Mouse (Mus musculus) liver, embryonic 15.5 days (tissue): ENCODE data around the gene Bcl7a. TPM values are rescaled to one million over a fixed set of nuclear protein-coding genes. Genes with fewer than 3 reads are reported as not detected.

ENCODE experiments used
- ATAC-seq: fragments of 200-750 bp; cut with Nextera tagmentation; 2 replicates; pipeline ENCODE4 v1.8.0; 2017; ENCODE audit warnings: moderate number of reproducible peaks, mild to moderate bottlenecking, moderate library complexity; ENCODE audit not compliant: insufficient read depth
- H3K27ac ChIP-seq: fragments of 300-500 bp; sonication (generic); replicated peaks from 2 replicates; pipeline ENCODE4 v1.5.1; 2015; ENCODE audit warnings: mild to moderate bottlenecking, inconsistent platforms
- H3K27me3 ChIP-seq: fragments of 300-500 bp; sonication (generic); 2 replicates; pipeline ENCODE4 v1.6.1; 2015; ENCODE audit warnings: mild to moderate bottlenecking, inconsistent platforms
- H3K36me3 ChIP-seq: fragments of 300-500 bp; sonication (generic); replicated peaks from 2 replicates; pipeline ENCODE4 v1.6.1; 2015; ENCODE audit warnings: moderate library complexity, mild to moderate bottlenecking, inconsistent platforms
- H3K4me1 ChIP-seq: fragments of 300-500 bp; sonication (generic); replicated peaks from 2 replicates; pipeline ENCODE4 v1.6.1; 2015; ENCODE audit warnings: inconsistent platforms
- H3K4me2 ChIP-seq: fragments of 300-500 bp; sonication (generic); 2 replicates; pipeline ENCODE4 v1.6.1; 2015; ENCODE audit warnings: moderate library complexity, mild to moderate bottlenecking, inconsistent platforms
- H3K4me3 ChIP-seq: fragments of 300-500 bp; sonication (generic); replicated peaks from 2 replicates; pipeline ENCODE4 v1.5.1; 2015; ENCODE audit warnings: mild to moderate bottlenecking, inconsistent platforms
- H3K9ac ChIP-seq: fragments of 300-500 bp; sonication (generic); 2 replicates; pipeline ENCODE4 v1.6.1; 2015; ENCODE audit warnings: moderate library complexity, mild to moderate bottlenecking, inconsistent platforms
- H3K9me3 ChIP-seq: fragments of 300-500 bp; sonication (generic); replicated peaks from 2 replicates; pipeline ENCODE4 v1.6.1; 2016; ENCODE audit warnings: inconsistent platforms
- WGBS: fragments of 180-500 bp; shearing (Covaris S2); methylation state at CpG from one replicate; pipeline ENCODE4 v1.1.7; 2015; ENCODE audit warnings: mixed read lengths; ENCODE audit not compliant: insufficient replicate concordance; 5-methylcytosine and 5-hydroxymethylcytosine counted together
- polyA plus RNA-seq: library from polyadenylated mRNA; unstranded; fragments of >200 nt; fragmentation: Nextera tagmentation; extraction: Ambion mirVana; gene quantifications from 2 replicates; pipeline ENCODE4 v1.2.1, GENCODE M21; 2015

Bcl7a gene
- polyA plus RNA-seq, 1 experiment from 2014 or later = 5.6 TPM

DNA sequence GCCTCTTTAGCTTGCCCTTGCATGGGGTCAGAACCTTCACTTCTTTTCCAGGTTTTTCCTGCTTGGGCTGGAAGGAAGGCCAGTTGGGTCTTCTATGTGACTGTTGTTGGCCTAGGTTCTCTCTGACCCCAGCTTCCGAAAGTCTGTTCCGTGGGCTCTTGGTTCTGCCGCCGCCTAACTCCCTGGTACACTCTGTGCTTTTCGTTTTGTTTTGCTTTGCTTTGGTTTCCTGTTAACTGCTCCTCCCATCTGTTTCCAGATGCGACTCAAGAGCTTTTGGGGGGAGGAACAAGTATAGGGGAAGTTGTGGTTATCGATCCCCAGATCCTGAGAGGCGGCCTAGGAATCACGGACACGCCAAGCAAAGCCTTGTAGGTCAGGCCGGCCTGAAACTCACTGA is 54.2 kb downstream of the Bcl7a start:
- H3K9me3 ChIP-seq = no peaks in the 10 kb centered on the region
- H3K27ac ChIP-seq = peak overlapping the region; percentile 35; the same call in 1 of the 2 replicates
- no peak overlapping the region for H3K9ac ChIP-seq
- 22% methylated on average over 11 of the region's 11 CpGs for WGBS
- H3K4me2 ChIP-seq = peak overlapping the region; percentile 44
- H3K4me1 ChIP-seq = peaks cover 46% of the 10 kb centered on the region
- peak overlapping the region; percentile 32 for H3K4me3 ChIP-seq
- ATAC-seq = no peak
- H3K36me3 ChIP-seq = no peaks in the 10 kb centered on the region
- no peaks in the 10 kb centered on the region for H3K27me3 ChIP-seq

DNA sequence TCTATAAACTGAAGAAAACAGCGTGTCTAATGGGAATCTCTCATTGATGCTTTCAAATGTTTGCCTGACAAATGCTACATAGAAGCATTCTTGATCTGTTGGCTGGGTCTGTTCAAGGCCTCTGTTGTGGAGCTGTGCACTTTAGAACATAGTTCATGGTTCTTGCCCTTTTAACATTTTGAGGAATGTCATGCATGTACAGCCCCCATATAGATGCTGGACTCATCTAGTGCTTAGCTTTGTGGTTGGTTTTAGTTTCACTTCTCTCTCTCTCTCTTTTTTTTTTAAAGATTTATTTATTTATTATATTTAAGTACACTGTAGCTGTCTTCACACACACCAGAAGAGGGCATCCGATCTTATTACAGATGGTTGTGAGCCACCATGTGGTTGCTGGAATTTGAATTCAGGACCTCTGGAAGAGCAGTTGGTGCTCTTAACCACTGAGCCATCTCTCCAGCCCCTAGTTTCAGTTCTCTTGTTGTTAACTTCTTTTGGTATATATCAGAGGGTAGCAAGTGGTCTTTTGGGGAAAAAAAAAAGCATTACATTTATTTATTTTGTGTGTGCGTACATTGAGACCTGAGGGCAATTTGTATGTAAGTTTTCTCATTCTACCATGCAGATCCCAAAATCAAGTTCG is 55.3 kb downstream of the Bcl7a start:
- Histone ChIP-seq H3K4me1 (peaks cover 41% of the 10 kb centered on the region), H3K9me3 (no peaks in the 10 kb centered on the region), H3K4me3 (no peak overlapping the region), H3K9ac (no peak overlapping the region), H3K27me3 (no peaks in the 10 kb centered on the region), H3K27ac (no peak overlapping the region), H3K4me2 (no peak overlapping the region), H3K36me3 (no peaks in the 10 kb centered on the region)
- no peak for ATAC-seq
- 72% methylated on average over 4 of the region's 4 CpGs for WGBS

DNA sequence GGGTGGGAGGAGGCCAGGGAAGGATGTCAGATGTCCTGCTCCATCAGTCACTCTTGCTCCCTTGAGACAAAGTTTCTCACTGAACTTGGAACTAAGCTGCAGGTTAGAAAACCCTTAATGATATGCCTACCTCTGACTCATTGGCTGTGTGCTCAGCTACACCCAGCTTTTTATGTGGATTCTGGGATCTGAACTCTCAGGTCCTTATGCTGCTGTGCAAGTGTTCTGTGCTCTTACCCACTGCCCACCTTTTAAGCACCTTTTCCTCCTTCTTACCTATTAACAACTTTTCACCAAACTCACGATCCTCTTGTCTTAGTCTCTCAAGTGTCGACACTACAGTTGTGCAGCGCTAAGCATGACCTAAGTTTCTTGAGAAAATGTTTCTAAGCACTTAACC is 60.8 kb downstream of the Bcl7a start:
- H3K4me1 ChIP-seq = peaks cover 7% of the 10 kb centered on the region
- no peaks in the 10 kb centered on the region for H3K27me3 ChIP-seq
- H3K27ac ChIP-seq = no peak overlapping the region
- H3K36me3 ChIP-seq = no peaks in the 10 kb centered on the region
- no peak overlapping the region for H3K9ac ChIP-seq
- H3K4me3 ChIP-seq = no peak overlapping the region
- H3K9me3 ChIP-seq = no peaks in the 10 kb centered on the region
- no peak overlapping the region for H3K4me2 ChIP-seq
- no peak for ATAC-seq
- WGBS = 86% methylated on average over 3 of the region's 3 CpGs

DNA sequence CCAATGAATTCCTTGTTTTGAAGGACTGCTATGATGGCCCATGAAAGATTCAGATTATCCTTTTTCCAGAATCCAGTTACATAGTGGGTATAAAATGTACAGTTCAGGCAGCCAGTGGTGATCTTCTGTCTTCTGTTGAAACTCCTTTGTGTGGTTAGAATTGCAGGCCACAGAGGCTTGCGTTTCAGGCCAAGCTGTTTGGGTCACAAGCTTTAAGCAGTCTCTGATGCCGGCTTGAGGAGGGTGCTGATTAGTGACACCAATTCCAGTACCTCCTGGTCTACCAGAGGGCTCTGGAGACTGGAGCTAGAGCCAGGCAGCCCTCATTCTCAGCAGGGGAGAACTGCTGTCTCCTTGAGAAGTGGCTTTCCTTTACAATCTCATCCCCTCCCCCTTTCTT is 63.3 kb downstream of the Bcl7a start:
- Histone ChIP-seq H3K4me3 (no peak overlapping the region), H3K36me3 (peaks cover 8% of the 10 kb centered on the region; the same call in 1 of the 2 replicates), H3K9ac (no peak overlapping the region), H3K4me1 (peaks cover 7% of the 10 kb centered on the region), H3K9me3 (no peaks in the 10 kb centered on the region), H3K27ac (no peak overlapping the region), H3K4me2 (no peak overlapping the region), H3K27me3 (no peaks in the 10 kb centered on the region)
- WGBS = 34% methylated on average over 2 of the region's 2 CpGs
- no peak for ATAC-seq

DNA sequence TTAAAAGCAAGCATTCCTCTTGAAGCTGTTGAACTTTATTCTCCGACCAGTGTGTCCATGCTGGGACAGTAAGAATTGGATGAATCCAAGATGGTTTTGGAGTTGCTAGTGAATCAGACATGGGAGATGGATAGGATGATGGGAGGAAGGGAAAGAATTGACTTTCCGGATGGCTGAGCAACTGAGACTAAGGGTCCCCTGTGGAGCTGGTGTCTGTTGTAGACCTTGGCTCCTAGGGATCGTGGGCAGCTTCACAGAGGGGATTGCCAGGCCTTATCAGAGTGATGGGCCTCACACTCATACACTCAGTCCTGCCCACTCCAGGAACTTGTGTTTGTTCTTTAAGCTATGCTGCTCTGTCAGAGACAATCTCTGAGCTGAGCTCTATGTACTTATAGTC is 64.5 kb downstream of the Bcl7a start:
- WGBS = 57% methylated on average over 3 of the region's 3 CpGs
- Histone ChIP-seq H3K36me3 (peaks cover 8% of the 10 kb centered on the region; the same call in 1 of the 2 replicates), H3K9me3 (no peaks in the 10 kb centered on the region), H3K27me3 (no peaks in the 10 kb centered on the region), H3K4me3 (no peak overlapping the region), H3K27ac (no peak overlapping the region), H3K4me2 (no peak overlapping the region), H3K9ac (no peak overlapping the region), H3K4me1 (peaks cover 7% of the 10 kb centered on the region)
- no peak for ATAC-seq

DNA sequence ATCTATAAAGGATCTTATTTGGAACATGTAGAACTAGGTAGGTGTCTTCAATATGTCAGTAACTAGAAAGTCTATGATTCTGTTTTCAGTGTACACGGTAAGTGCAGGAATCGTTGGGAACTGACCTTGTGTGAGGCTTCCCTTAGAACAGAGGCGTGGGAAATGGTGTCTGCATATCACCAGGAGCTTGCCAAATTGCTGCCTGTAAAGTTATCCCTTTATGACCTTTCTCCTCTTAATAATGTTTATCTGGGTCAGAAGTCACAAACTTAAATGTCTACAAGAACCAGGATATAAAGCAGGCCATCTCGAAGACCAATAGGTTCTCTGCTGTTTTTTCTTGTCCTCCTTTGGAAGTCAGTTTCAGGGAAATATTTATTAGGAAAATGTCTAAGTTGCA is 68.6 kb downstream of the Bcl7a start:
- H3K27ac ChIP-seq = no peak overlapping the region
- 74% methylated on average over 4 of the region's 4 CpGs for WGBS
- no peak overlapping the region for H3K9ac ChIP-seq
- peaks cover 8% of the 10 kb centered on the region; the same call in 1 of the 2 replicates for H3K36me3 ChIP-seq
- no peak overlapping the region for H3K4me3 ChIP-seq
- H3K4me1 ChIP-seq = peaks cover 25% of the 10 kb centered on the region
- no peaks in the 10 kb centered on the region for H3K27me3 ChIP-seq
- ATAC-seq = no peak
- no peaks in the 10 kb centered on the region for H3K9me3 ChIP-seq
- H3K4me2 ChIP-seq = no peak overlapping the region

DNA sequence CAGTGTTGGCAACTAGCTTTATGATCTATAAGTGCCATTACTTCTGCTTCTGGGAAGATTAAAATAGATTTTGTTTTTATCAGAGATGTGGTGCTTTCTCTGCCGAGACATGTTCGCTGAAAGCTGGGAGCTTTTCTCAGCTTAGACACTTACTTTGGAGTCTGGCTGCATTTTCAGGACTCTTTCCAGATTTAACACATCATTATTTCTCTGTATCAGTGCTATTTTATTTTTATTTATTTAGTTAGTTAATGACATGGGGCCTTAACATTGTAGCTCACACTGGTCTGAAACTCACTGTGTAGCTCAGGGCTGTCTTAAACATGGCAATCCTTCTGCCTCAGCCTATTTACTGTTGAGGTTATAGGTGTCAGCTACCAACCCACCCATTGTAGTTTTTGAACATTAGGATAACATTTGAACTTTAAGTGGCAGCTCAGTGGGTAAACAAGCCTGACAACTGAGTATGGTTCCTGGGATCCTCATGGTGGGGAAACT is 70.3 kb downstream of the Bcl7a start:
- H3K9ac ChIP-seq = no peak overlapping the region
- no peak overlapping the region for H3K4me2 ChIP-seq
- H3K9me3 ChIP-seq = no peaks in the 10 kb centered on the region
- 50% methylated on average over 2 of the region's 2 CpGs for WGBS
- peaks cover 24% of the 10 kb centered on the region for H3K4me1 ChIP-seq
- H3K27me3 ChIP-seq = no peaks in the 10 kb centered on the region
- H3K27ac ChIP-seq = no peak overlapping the region
- H3K4me3 ChIP-seq = no peak overlapping the region
- ATAC-seq = no peak
- peaks cover 8% of the 10 kb centered on the region; the same call in 1 of the 2 replicates for H3K36me3 ChIP-seq

DNA sequence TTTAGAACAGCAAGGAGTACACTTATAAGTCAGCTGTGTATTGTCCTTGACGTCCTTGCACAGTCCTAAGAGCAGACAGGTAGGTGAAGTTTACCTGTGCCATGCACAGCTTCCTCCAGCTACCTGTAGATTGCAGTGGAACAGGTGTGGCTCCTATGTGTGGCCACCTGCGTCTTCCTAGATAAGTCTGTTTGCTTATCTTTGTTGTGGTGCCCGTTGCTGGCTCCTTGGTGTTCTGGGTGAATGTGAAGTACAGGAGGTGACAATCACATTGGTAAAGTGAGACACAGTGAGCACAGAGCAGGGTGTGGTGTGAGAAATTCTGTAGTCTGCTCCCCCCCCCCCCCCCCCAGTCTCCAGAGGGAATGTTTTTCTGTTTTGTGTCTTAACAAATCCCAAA is 72.5 kb downstream of the Bcl7a start:
- 26% methylated on average over 3 of the region's 3 CpGs for WGBS
- no peak overlapping the region for H3K27ac ChIP-seq
- no peak; the same call in 1 of the 2 replicates for ATAC-seq

DNA sequence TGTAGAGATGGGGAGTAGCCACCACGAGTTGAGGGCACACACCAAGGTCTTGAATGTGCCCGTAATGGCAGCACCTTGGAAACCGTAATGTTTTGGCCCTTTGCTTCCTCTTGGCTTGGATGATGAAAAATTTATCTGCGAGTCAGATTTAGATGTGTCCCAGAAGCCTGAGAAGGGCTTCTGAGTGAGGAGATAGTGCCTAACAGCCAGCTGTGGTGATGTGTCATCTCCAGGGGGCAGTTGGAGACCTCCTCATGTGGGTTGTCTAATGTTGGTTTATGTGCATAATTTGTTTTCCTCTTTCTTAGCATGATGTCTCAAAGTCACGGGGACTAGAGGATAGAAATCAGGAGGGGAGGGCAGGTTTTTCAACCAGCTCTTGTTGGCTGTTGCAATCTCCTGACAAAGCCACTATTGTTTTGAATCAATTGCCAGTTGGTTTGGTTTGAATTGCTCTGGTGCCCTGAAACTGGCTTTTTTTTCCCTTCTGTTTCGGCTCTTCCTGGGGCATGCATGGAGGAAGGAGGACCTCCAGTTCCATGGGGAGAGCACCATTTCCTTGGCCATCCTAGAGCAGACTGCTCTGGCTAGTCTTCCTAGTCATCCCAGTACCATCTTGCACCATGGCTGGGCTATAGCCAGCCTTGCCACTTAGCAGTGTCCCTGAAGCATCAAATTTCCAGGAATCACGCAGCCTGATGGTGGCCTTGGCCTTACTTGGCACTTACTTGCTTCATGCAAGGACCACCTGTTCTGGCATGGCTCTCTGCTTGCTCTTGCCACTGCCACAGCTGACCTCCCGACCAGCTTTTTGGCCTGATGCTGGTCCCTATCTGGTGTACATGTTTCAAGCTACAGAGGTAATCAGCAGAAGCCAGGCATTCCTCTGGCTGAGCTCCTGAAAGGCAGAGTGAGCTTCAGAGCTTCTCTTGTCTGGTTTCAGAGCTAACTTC is 73.2 kb downstream of the Bcl7a start:
- H3K36me3 ChIP-seq = no peaks in the 10 kb centered on the region
- WGBS = 56% methylated on average over 8 of the region's 8 CpGs
- H3K27ac ChIP-seq = no peak overlapping the region
- ATAC-seq = no peak
- no peaks in the 10 kb centered on the region for H3K9me3 ChIP-seq
- peaks cover 24% of the 10 kb centered on the region for H3K4me1 ChIP-seq
- no peak overlapping the region for H3K4me3 ChIP-seq
- H3K4me2 ChIP-seq = no peak overlapping the region
- H3K27me3 ChIP-seq = no peaks in the 10 kb centered on the region
- H3K9ac ChIP-seq = no peak overlapping the region

More for the DNA sequence above, 72.5 kb downstream of the Bcl7a start:
- Histone ChIP-seq H3K4me3 (no peak overlapping the region), H3K4me2 (no peak overlapping the region), H3K9me3 (no peaks in the 10 kb centered on the region), H3K36me3 (no peaks in the 10 kb centered on the region), H3K9ac (no peak overlapping the region), H3K27me3 (no peaks in the 10 kb centered on the region), H3K4me1 (peaks cover 24% of the 10 kb centered on the region)

DNA sequence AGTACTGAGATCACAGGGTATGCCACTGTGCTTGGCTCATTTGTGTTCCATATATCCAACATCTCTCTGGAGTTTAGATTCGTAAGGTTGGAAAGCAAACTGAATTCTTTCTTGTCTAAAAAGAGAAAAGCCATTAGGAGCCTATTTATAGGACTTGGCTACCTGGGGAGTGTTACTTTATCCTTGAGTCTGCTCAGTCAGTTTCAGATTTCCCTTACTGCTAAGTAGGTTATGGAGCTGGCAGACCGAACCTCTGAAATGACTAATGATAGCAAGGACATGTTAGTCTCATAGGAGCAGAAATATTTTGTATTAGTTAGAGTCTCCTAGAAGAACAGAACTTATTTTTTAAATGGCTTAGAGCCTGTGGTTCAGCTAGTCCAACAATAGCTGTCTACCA is 80.3 kb downstream of the Bcl7a start:
- H3K27ac ChIP-seq = no peak overlapping the region
- H3K9me3 ChIP-seq = no peaks in the 10 kb centered on the region
- H3K4me2 ChIP-seq = no peak overlapping the region
- no peaks in the 10 kb centered on the region for H3K4me1 ChIP-seq
- no peak overlapping the region for H3K4me3 ChIP-seq
- no peaks in the 10 kb centered on the region for H3K36me3 ChIP-seq
- WGBS = 65% methylated on average over 2 of the region's 2 CpGs
- no peaks in the 10 kb centered on the region for H3K27me3 ChIP-seq
- ATAC-seq = no peak
- no peak overlapping the region for H3K9ac ChIP-seq
